Mouse (Mus musculus) monocyte, adult 5-6 weeks (primary cell): ENCODE data around the gene Dhodh. TPM values are rescaled to one million over a fixed set of nuclear protein-coding genes. Genes with fewer than 3 reads are reported as not detected.

Experiments used
- ATAC-seq: fragments of 153-309, 156-312 bp; replicated peaks from 2 replicates; pipeline ENCODE4 v1.8.0; 2017; ENCODE audit warnings: mild to moderate bottlenecking; ENCODE audit not compliant: low TSS enrichment, insufficient number of reproducible peaks, severe bottlenecking, poor library complexity, low FRiP score
- total RNA-seq: library from RNA; stranded (forward); fragments of 200-1000, 200-491, 200-594 nt; gene quantifications from 3 replicates; pipeline ENCODE4 v1.2.3, GENCODE M21; 2017

Dhodh gene
- total RNA-seq: 6.1 to 12.4 TPM (median 11.2 TPM) in 3 replicates

GRCm38 (mm10) chr8:109608271-109609152, at the start of gene Dhodh:
TSS of gene Dhodh (minus strand) at chr8:109608673.
- ATAC-seq: peak; percentile 95

GRCm38 (mm10) chr8:109656860-109657259, 48.4 kb upstream of the Dhodh start:
- ATAC-seq: no peak

DNA sequence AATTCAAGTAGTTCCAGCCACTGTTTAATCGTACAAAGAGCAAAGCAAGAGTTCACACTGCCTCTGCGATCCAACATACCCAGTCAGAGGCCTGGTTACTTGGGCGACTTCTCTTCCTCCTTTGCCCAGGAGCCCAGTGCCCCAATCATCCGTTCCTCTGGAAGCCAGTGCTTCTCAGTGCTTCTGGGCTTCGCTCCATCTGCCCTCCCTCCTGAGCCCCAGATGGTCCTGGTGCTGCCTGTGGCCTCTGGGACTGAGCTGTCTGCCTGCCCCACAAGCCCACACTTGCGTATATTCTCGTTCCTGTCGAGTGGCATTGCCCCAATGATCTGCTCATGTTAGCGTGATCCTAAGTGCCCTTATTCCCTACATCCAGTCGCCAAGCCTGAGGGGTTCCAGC, 42.3 kb upstream of the Dhodh start:
- no peak for ATAC-seq

DNA sequence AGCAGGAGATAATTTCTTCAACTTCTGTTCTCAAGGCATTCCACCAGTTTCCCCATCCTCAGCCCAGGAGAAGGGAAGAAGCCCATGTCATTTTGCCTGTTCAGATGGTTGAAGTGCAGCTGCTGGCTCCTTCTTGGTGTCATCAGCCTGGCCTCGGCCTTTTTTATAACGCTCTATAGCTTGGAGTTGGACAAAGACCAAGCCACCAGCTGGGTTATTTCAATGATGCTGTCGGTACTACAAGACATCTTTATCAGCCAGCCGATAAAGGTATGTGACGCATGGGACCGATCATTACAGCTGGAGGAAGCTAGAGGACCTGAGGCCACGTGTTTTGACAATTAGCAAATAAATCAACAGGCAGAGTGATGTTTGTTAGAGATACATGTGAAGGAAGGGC, 40.0 kb upstream of the Dhodh start:
- ATAC-seq: no peak

DNA sequence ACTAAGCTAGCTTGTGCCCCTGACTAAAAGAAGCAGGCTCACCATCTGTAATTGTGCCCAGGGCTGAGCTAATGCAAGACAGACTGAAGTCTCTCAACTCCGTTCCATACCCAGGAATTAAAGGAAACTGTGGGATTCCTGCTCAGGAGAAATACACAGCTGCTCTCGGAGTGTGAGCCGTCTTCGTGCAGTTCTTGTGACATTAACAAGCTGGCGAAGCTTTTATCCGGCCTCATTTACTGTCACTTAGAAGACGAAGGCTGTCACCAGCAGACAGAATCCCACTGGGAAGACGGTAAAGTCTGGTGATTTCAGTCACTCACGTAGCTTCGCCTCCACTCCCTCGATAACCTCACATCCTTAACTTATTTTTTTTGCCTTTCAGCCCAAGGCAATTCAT, 38.9 kb upstream of the Dhodh start:
- ATAC-seq: no peak

DNA sequence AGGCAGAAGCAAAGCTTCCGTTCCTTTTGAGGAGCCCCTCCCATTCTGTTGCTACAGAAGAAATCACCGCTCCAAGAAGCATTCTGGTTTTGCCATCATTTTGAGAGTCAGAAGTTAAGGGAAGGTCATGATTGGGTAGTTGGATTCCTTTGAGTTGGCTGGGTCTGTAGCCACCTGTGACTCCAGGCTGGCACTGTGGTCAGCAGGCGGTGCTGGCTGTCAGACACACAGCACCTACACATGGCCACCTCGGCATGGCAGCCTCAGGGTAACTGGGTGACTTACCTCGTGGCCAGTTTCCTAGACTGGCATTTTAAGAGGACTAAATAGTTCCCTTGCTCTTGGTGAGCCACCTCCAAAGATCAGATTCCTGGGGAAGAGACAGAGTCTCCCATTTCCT, 32.8 kb upstream of the Dhodh start:
- ATAC-seq: no peak

DNA sequence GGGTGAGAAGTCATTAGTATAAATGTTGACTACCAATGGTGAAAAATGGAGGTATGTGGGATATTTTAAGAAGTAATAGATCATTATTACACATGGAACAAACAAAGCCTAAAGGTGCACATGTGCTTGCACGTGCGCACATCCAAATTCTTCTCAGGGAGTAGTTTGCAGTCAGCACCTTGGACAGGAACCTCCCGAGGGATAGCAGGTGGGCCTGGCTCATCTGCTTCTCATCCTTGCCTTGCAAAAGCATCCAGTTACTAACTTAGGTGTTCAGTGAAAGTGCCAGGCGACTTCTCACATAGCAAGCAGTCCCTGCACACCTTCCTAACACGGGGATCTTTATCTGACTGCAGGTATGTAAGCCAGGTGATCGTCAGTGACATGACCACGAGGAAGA, 31.9 kb upstream of the Dhodh start:
- ATAC-seq: no peak

- no peak for ATAC-seq
Observed at GRCm38 (mm10) chr8:109638851-109639250, 30.4 kb upstream of the Dhodh start.

DNA sequence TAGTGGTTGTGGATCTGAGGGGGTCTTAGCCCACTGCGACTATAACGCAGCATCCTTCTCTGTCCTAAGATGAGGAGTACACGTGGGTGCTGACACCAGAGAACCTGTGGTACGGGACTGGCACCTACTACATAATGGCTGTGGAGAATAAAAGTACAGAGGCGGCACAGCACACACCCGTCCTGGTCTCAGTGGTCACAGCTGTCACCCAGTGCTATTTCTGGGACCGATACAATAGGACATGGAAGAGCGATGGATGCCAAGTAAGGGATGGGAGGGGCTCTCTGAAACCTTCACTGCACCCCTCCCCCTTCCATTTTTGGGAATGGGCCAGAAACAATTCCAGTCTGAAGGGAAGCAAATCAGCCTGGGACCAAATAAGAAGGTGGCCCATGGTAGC, 26.7 kb upstream of the Dhodh start:
- no peak for ATAC-seq

DNA sequence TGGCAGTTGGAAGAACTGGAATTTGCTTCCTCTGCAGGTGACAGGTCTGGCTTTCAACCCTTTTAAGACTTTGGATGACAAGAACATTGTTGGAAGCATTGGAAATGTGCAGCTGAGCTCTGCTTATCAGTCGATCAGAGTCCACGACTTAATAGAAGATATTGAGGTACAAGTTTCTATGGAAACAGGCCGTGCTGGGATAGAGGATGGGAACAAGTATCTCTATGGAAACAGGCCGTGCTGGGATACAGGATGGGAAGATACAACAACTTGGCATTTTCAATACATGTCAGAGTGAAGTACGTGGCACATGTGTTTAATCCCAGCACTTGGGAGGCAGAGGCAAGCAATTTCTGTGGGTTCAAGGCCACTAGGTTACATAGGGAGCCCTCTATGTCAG, 24.0 kb upstream of the Dhodh start:
- ATAC-seq: no peak

- no peak for ATAC-seq
Observed at GRCm38 (mm10) chr8:109628638-109629037, 20.2 kb upstream of the Dhodh start.

GRCm38 (mm10) chr8:109615569-109615968, 7.1 kb upstream of the Dhodh start:
- ATAC-seq: no peak

GRCm38 (mm10) chr8:109614243-109615210, 6.1 kb upstream of the Dhodh start, which contains the start of gene Pkd1l3:
TSS of gene Pkd1l3 (plus strand) at chr8:109614517.
- no peak for ATAC-seq

- ATAC-seq: no peak
Observed at GRCm38 (mm10) chr8:109609153-109609502, 655 bp upstream of the Dhodh start.

GRCm38 (mm10) chr8:109607650-109608049, 823 bp downstream of the Dhodh start:
- ATAC-seq: no peak

- no peak for ATAC-seq
Observed at GRCm38 (mm10) chr8:109606725-109607124, 1.7 kb downstream of the Dhodh start.

- peak; percentile 71 for ATAC-seq
Observed at GRCm38 (mm10) chr8:109595854-109596253, 12.6 kb downstream of the Dhodh start.

DNA sequence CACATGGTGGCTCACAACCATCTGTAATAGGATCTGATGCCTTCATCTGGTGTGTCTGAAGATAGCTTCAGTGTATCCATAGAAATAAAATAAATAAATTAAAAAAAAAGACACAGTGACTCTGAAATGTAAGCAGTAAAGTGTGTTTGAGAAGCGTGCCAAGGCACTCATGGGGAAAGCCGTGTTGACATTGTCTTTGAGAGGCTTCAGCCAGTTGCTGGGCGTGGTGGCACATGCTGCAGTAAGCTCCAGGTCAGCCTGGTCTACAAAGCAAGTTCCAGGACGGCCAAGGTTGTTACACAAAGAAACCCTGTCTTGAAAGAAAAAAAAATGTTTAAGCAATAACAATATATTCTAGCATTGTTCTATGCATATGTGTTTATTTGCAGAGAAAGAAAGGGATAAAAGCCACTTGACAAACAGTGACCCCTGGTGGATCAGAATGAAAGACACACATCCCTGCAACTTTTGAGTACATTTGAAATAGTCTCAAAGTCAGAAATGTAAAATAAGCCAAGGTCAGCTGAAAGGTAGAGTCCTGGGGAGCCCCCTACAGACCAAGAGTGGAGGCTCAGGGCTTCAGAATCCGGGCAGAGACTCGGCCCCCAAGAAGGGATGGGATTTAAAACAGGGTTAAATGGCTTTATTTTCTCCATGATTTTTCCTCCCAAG, 15.2 kb downstream of the Dhodh start:
- 0 out of 2 replicates have a peak, but pooled peaks have one; percentile 25 for ATAC-seq

GRCm38 (mm10) chr8:109592164-109592563, 16.3 kb downstream of the Dhodh start:
- no peak for ATAC-seq
